9 mouse cellular contexts compared by ENCODE assay signal in genomic region chr8:9174865-9175565, GRCm38 (mm10).
A peak's percentile ranks its signal among the peaks of the same experiment; 100 is the strongest.
DNase-seq lines count a peak whose midpoint lies in the region; ATAC-seq and TF ChIP-seq lines count a peak whose summit lies in the region.
"Had no signal": no experiment of that assay in that cellular context is flagged by ENCODE, and none has a peak within 500 bp of the region (broad histone marks: within the 10 kb centered on the region; RNA-seq: fewer than 3 reads in every experiment).

No protein-coding gene starts in this region.

- H3K9ac ChIP-seq in intestine, postnatal 0 days (ENCODE audit: low read depth, low read length) = no peak overlapping the region
- H3K9ac ChIP-seq in intestine, embryonic 16.5 days (ENCODE audit: low read depth, low read length) = no peak overlapping the region
- H3K9ac ChIP-seq: liver, embryonic 13.5 days had no signal

- no peaks in the 10 kb centered on the region for H3K9me3 ChIP-seq in intestine, postnatal 0 days (ENCODE audit: control insufficient read depth)
- H3K9me3 ChIP-seq in intestine, embryonic 16.5 days (ENCODE audit: control insufficient read depth, low read length) = no peaks in the 10 kb centered on the region
- H3K9me3 ChIP-seq: liver, embryonic 13.5 days had no signal

- TF ChIP-seq CTCF in intestine, postnatal 0 days (IDR thresholded peaks at IDR 0.05; ENCODE audit: low read depth) = peak; percentile 96
- TF ChIP-seq CTCF in left cerebral cortex, adult 2 months (IDR thresholded peaks at IDR 0.05) = peak; percentile 88

- intact Hi-C loops in heart, postnatal 14 days (cut with DNase I) = loop anchor here (5.0 kb wide), 2 partner anchors 178 to 513 kb away; partner anchors contain the start of gene Efnb2
- intact Hi-C loops in left cerebral cortex, adult 2 months (cut with DNase I) = loop anchor here (5.0 kb wide), 3 partner anchors 183 to 513 kb away; partner anchors contain the start of gene Efnb2

- H3K27me3 ChIP-seq in intestine, postnatal 0 days (replicated peaks; ENCODE audit: control insufficient read depth, insufficient read depth, low read length) = no peaks in the 10 kb centered on the region
- H3K27me3 ChIP-seq in intestine, embryonic 16.5 days (replicated peaks; ENCODE audit: control insufficient read depth, insufficient read depth, low read length) = no peaks in the 10 kb centered on the region
- H3K27me3 ChIP-seq: liver, embryonic 13.5 days had no signal

- H3K4me3 ChIP-seq in intestine, postnatal 0 days (ENCODE audit: low read depth, low read length) = no peak overlapping the region
- H3K4me3 ChIP-seq in intestine, embryonic 16.5 days (ENCODE audit: low read length) = no peak overlapping the region
- peak overlapping the region; percentile 1; the same call in 1 of the 2 replicates for H3K4me3 ChIP-seq in left cerebral cortex, adult 2 months
- H3K4me3 ChIP-seq: liver, embryonic 13.5 days had no signal

- H3K4me2 ChIP-seq in intestine, postnatal 0 days (replicated peaks; ENCODE audit: low read depth) = no peak overlapping the region
- H3K4me2 ChIP-seq in intestine, embryonic 16.5 days (ENCODE audit: low read depth, low read length) = no peak overlapping the region
- H3K4me2 ChIP-seq: liver, embryonic 13.5 days had no signal

- no peaks in the 10 kb centered on the region for H3K36me3 ChIP-seq in intestine, postnatal 0 days (ENCODE audit: control insufficient read depth, insufficient read depth)
- H3K36me3 ChIP-seq in intestine, embryonic 16.5 days (ENCODE audit: control insufficient read depth, insufficient read depth, low read length) = no peaks in the 10 kb centered on the region
- H3K36me3 ChIP-seq: liver, embryonic 13.5 days had no signal

- 21% methylated on average over 9 of the region's 9 CpGs for WGBS in intestine, postnatal 0 days
- WGBS in intestine, embryonic 16.5 days = 16% methylated on average over 9 of the region's 9 CpGs

- H3K27ac ChIP-seq in intestine, postnatal 0 days (ENCODE audit: low read depth, low read length) = no peak overlapping the region
- no peak overlapping the region for H3K27ac ChIP-seq in intestine, embryonic 16.5 days (ENCODE audit: low read length)
- no peak overlapping the region for H3K27ac ChIP-seq in left cerebral cortex, adult 2 months
- H3K27ac ChIP-seq: liver, embryonic 13.5 days had no signal

- DNase-seq in R1 (ENCODE audit: low read depth, low spot score) = peak; percentile 41
- peak; percentile 91 for DNase-seq in embryo, embryonic 10.5 days (ENCODE audit: low spot score)
- peak; percentile 63 to 80 for DNase-seq in heart, postnatal 14 days
- peak; percentile 50 to 72 for DNase-seq in left cerebral cortex, adult 2 months (ENCODE audit: extremely low spot score in 1 of 2, low spot score in 2 of 2)
- DNase-seq in ovary, postnatal 36 days (ENCODE audit: low spot score) = peak; percentile 24
- DNase-seq: liver, embryonic 13.5 days had no signal

- no peaks in the 10 kb centered on the region for H3K4me1 ChIP-seq in intestine, postnatal 0 days (replicated peaks; ENCODE audit: control insufficient read depth, insufficient read depth, low read length)
- peaks cover 5% of the 10 kb centered on the region; the same call in 1 of the 2 replicates for H3K4me1 ChIP-seq in intestine, embryonic 16.5 days (ENCODE audit: control insufficient read depth, insufficient read depth, low read length)
- H3K4me1 ChIP-seq: liver, embryonic 13.5 days had no signal

- no peak for ATAC-seq in intestine, postnatal 0 days
- no peak for ATAC-seq in intestine, embryonic 16.5 days
- no peak for ATAC-seq in monocyte, adult 5-6 weeks (replicated peaks; ENCODE audit: insufficient number of reproducible peaks, low FRiP score, low TSS enrichment, poor library complexity, severe bottlenecking)

Comparison
In these comparisons a context has a peak if more than half of its experiments do, and no peak if none do; other contexts are left out.
1. DNase-seq: peak in every context shown above with its lines; median percentile 91 in embryo, embryonic 10.5 days; 72 in heart, postnatal 14 days; 61 in left cerebral cortex, adult 2 months; 41 in R1; 24 in ovary, postnatal 36 days.